Mouse (Mus musculus) adrenal gland, adult (tissue): Measurements from ENCODE around the gene Rai14.

Source experiments
- DNase-seq, 2 experiments: peaks; one replicate each; pipeline ENCODE4 v3.0.0; 2022 to 2023; ENCODE audit warnings: low spot score in 1 of 2; ENCODE audit not compliant: inconsistent age in 2 of 2

Rai14 gene

GRCm38 (mm10) chr15:10623571-10624227 lies 90.7 kb downstream of the Rai14 start:
- peak; percentile 38 to 74 for DNase-seq

- DNase-seq = no peak
These were observed 93.2 kb downstream of the Rai14 start for GRCm38 (mm10) chr15:10621194-10621593.

GRCm38 (mm10) chr15:10619678-10620077 lies 94.7 kb downstream of the Rai14 start:
- no peak for DNase-seq

GRCm38 (mm10) chr15:10618276-10618675 lies 96.1 kb downstream of the Rai14 start:
- DNase-seq = no peak

GRCm38 (mm10) chr15:10616001-10616400 lies 98.4 kb downstream of the Rai14 start:
- no peak for DNase-seq

GRCm38 (mm10) chr15:10611040-10611439 lies 103.4 kb downstream of the Rai14 start:
- DNase-seq = no peak

GRCm38 (mm10) chr15:10609107-10609506 lies 105.3 kb downstream of the Rai14 start:
- no peak for DNase-seq

- no peak for DNase-seq
These were observed 105.8 kb downstream of the Rai14 start for GRCm38 (mm10) chr15:10608508-10609098.

GRCm38 (mm10) chr15:10599413-10599812 lies 115.0 kb downstream of the Rai14 start:
- DNase-seq = peak in 1 of 2 experiments; percentile 58

- DNase-seq = no peak
These were observed 115.9 kb downstream of the Rai14 start for GRCm38 (mm10) chr15:10598259-10599225.

- DNase-seq = no peak
These were observed 117.6 kb downstream of the Rai14 start for GRCm38 (mm10) chr15:10596871-10597270.

- DNase-seq = no peak
These were observed 119.0 kb downstream of the Rai14 start for GRCm38 (mm10) chr15:10595408-10595807.

- no peak for DNase-seq
These were observed 119.5 kb downstream of the Rai14 start for GRCm38 (mm10) chr15:10594910-10595309.

- DNase-seq = no peak
These were observed 121.3 kb downstream of the Rai14 start for GRCm38 (mm10) chr15:10593094-10593493.

- DNase-seq = no peak
These were observed 127.9 kb downstream of the Rai14 start for GRCm38 (mm10) chr15:10586565-10586964.

GRCm38 (mm10) chr15:10584359-10585187 lies 129.9 kb downstream of the Rai14 start:
- no peak for DNase-seq

GRCm38 (mm10) chr15:10583408-10583807 lies 131.0 kb downstream of the Rai14 start:
- DNase-seq = peak; percentile 39 to 73

- no peak for DNase-seq
These were observed 135.3 kb downstream of the Rai14 start for GRCm38 (mm10) chr15:10579159-10579558.

GRCm38 (mm10) chr15:10566486-10566885 lies 147.9 kb downstream of the Rai14 start:
- DNase-seq = no peak

- DNase-seq = no peak
These were observed 150.2 kb downstream of the Rai14 start for GRCm38 (mm10) chr15:10564201-10564600.

- DNase-seq = no peak
These were observed 152.1 kb downstream of the Rai14 start for GRCm38 (mm10) chr15:10562281-10562680.
